Mouse (Mus musculus): ENCODE data around the gene Mtrr. TPM values are rescaled to one million over a fixed set of nuclear protein-coding genes. Genes with fewer than 3 reads are reported as not detected.

The Mtrr gene
- polyA plus RNA-seq, 1 experiment: 7.7 TPM

- Histone ChIP-seq H3K36me3 (ENCODE audit: control insufficient read depth, insufficient read depth, low read length) (peaks cover 12% of the 10 kb centered on the region), H3K27me3 (ENCODE audit: control insufficient read depth, insufficient read depth, low read length) (no peaks in the 10 kb centered on the region), H3K27ac (ENCODE audit: insufficient read depth, low read length) (no peak overlapping the region), H3K4me1 (ENCODE audit: control insufficient read depth, insufficient read depth, insufficient read length) (peaks cover 2% of the 10 kb centered on the region; the same call in 1 of the 2 replicates), H3K4me3 (ENCODE audit: extremely low read depth, insufficient read depth, insufficient read length) (no peak overlapping the region)
- 93% methylated on average over 11 of the region's 11 CpGs for WGBS
- no peak for TF ChIP-seq POLR2A (IDR thresholded peaks at IDR 0.05; ENCODE audit: low read depth, low read length)
- TF ChIP-seq CTCF (IDR thresholded peaks at IDR 0.05; ENCODE audit: extremely low read depth, insufficient read depth, insufficient read length, insufficient replicate concordance): no peak
- DNase-seq (ENCODE audit: low read depth in 1 of 2, low spot score in 2 of 2): no peak
These were observed 2.0 kb upstream of the Mtrr start for GRCm38 (mm10) chr13:68583961-68584360.

GRCm38 (mm10) chr13:68582517-68582780 is 500 bp upstream of the Mtrr start:
- H3K27ac ChIP-seq (ENCODE audit: insufficient read depth, low read length): peak overlapping the region; percentile 19; the same call in 1 of the 2 replicates
- H3K36me3 ChIP-seq (ENCODE audit: control insufficient read depth, insufficient read depth, low read length): peaks cover 5% of the 10 kb centered on the region
- no peak for TF ChIP-seq POLR2A (IDR thresholded peaks at IDR 0.05; ENCODE audit: low read depth, low read length)
- no peak for TF ChIP-seq CTCF (IDR thresholded peaks at IDR 0.05; ENCODE audit: extremely low read depth, insufficient read depth, insufficient read length, insufficient replicate concordance)
- DNase-seq (ENCODE audit: low read depth in 1 of 2, low spot score in 2 of 2): no peak
- peaks cover 2% of the 10 kb centered on the region; the same call in 1 of the 2 replicates for H3K4me1 ChIP-seq (ENCODE audit: control insufficient read depth, insufficient read depth, insufficient read length)
- H3K27me3 ChIP-seq (ENCODE audit: control insufficient read depth, insufficient read depth, low read length): no peaks in the 10 kb centered on the region
- WGBS: under 1% methylated on average over 11 of the region's 11 CpGs
- peak overlapping the region; percentile 75 for H3K4me3 ChIP-seq (ENCODE audit: extremely low read depth, insufficient read depth, insufficient read length)

GRCm38 (mm10) chr13:68581086-68581740 is 736 bp downstream of the Mtrr start:
- Histone ChIP-seq H3K4me1 (ENCODE audit: control insufficient read depth, insufficient read depth, insufficient read length) (peaks cover 2% of the 10 kb centered on the region; the same call in 1 of the 2 replicates), H3K36me3 (ENCODE audit: control insufficient read depth, insufficient read depth, low read length) (peaks cover 9% of the 10 kb centered on the region), H3K27ac (ENCODE audit: insufficient read depth, low read length) (no peak overlapping the region), H3K4me3 (ENCODE audit: extremely low read depth, insufficient read depth, insufficient read length) (peak overlapping the region; percentile 75), H3K27me3 (ENCODE audit: control insufficient read depth, insufficient read depth, low read length) (no peaks in the 10 kb centered on the region)
- TF ChIP-seq POLR2A (IDR thresholded peaks at IDR 0.05; ENCODE audit: low read depth, low read length) (no peak), CTCF (IDR thresholded peaks at IDR 0.05; ENCODE audit: extremely low read depth, insufficient read depth, insufficient read length, insufficient replicate concordance) (no peak)
- no peak for DNase-seq (ENCODE audit: low read depth in 1 of 2, low spot score in 2 of 2)
- 23% methylated on average over 14 of the region's 14 CpGs for WGBS

- H3K27ac ChIP-seq (ENCODE audit: insufficient read depth, low read length): no peak overlapping the region
- no peaks in the 10 kb centered on the region for H3K27me3 ChIP-seq (ENCODE audit: control insufficient read depth, insufficient read depth, low read length)
- no peak overlapping the region for H3K4me3 ChIP-seq (ENCODE audit: extremely low read depth, insufficient read depth, insufficient read length)
- H3K4me1 ChIP-seq (ENCODE audit: control insufficient read depth, insufficient read depth, insufficient read length): peaks cover 2% of the 10 kb centered on the region; the same call in 1 of the 2 replicates
- 80% methylated on average over 7 of the region's 7 CpGs for WGBS
- DNase-seq (ENCODE audit: low read depth in 1 of 2, low spot score in 2 of 2): no peak
- no peak for TF ChIP-seq CTCF (IDR thresholded peaks at IDR 0.05; ENCODE audit: extremely low read depth, insufficient read depth, insufficient read length, insufficient replicate concordance)
- H3K36me3 ChIP-seq (ENCODE audit: control insufficient read depth, insufficient read depth, low read length): peaks cover 14% of the 10 kb centered on the region; the same call in 1 of the 2 replicates
These were observed 4.0 kb downstream of the Mtrr start for GRCm38 (mm10) chr13:68577945-68578344.

- DNase-seq (ENCODE audit: low read depth in 1 of 2, low spot score in 2 of 2): no peak
- H3K27ac ChIP-seq (ENCODE audit: insufficient read depth, low read length): no peak overlapping the region
- TF ChIP-seq POLR2A (IDR thresholded peaks at IDR 0.05; ENCODE audit: low read depth, low read length) (no peak), CTCF (IDR thresholded peaks at IDR 0.05; ENCODE audit: extremely low read depth, insufficient read depth, insufficient read length, insufficient replicate concordance) (no peak)
- 93% methylated on average over 4 of the region's 4 CpGs for WGBS
- H3K4me1 ChIP-seq (ENCODE audit: control insufficient read depth, insufficient read depth, insufficient read length): no peaks in the 10 kb centered on the region
- no peaks in the 10 kb centered on the region for H3K27me3 ChIP-seq (ENCODE audit: control insufficient read depth, insufficient read depth, low read length)
- no peak overlapping the region for H3K4me3 ChIP-seq (ENCODE audit: extremely low read depth, insufficient read depth, insufficient read length)
- peaks cover 17% of the 10 kb centered on the region for H3K36me3 ChIP-seq (ENCODE audit: control insufficient read depth, insufficient read depth, low read length)
These were observed 7.6 kb downstream of the Mtrr start for GRCm38 (mm10) chr13:68574398-68574797.

DNA sequence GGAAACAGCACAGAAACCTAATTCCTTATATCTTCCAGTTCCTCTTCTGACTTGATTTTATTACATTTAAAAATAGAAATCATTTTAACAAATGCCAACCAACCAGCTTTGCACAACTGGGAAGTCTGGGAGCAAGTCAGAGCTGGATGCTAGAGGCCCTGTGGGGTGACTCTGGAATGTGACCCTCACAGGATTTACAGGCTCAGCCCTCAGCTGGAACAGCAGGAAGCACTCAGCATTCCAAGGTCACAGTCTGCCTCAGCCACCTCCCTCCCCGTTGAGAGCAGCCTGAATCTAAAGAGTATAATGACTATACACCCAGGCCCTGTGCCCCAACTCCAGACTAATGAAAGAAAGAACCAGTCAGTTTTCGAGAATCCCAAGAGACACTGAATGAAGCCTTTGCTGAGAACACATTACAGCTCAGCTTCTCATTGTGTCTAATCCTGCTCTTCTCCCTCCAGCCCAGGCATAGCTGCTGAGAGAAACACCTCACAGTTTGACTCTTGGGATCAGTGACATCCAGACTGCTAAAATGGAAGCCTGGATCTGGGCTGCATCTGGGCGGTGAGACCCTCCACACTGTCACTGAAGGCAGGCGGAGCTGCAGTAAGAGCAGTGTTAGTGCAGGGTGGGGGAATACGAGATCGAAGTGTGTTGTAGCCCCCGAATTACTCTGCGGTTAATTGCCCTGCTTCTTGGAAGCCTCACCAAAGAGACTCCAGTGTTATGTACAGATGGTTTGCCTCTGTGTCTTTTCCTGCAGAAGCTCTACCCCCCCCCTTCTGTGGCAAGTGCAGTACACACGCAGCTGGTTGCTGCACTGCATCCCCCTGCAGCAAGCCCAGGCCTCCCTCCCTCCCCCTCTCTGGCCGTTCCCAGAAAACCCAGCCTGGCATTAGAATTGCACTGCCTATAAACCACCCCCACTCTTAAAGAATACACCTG is 8.7 kb downstream of the Mtrr start:
- Histone ChIP-seq H3K27me3 (ENCODE audit: control insufficient read depth, insufficient read depth, low read length) (no peaks in the 10 kb centered on the region), H3K4me3 (ENCODE audit: extremely low read depth, insufficient read depth, insufficient read length) (no peak overlapping the region), H3K36me3 (ENCODE audit: control insufficient read depth, insufficient read depth, low read length) (peaks cover 20% of the 10 kb centered on the region), H3K27ac (ENCODE audit: insufficient read depth, low read length) (no peak overlapping the region), H3K4me1 (ENCODE audit: control insufficient read depth, insufficient read depth, insufficient read length) (no peaks in the 10 kb centered on the region)
- WGBS: 89% methylated on average over 10 of the region's 10 CpGs
- DNase-seq (ENCODE audit: low read depth in 1 of 2, low spot score in 2 of 2): no peak
- TF ChIP-seq POLR2A (IDR thresholded peaks at IDR 0.05; ENCODE audit: low read depth, low read length): no peak
- TF ChIP-seq CTCF (IDR thresholded peaks at IDR 0.05; ENCODE audit: extremely low read depth, insufficient read depth, insufficient read length, insufficient replicate concordance): no peak

Data from spleen, adult 2 months (tissue).